Mouse (Mus musculus): ENCODE measurements at regions not wholly inside any gene's neighbourhood (a gene's known extent, or its start where the extent isn't known, plus 50 kb on each side); places are given as distances from the start of the nearest gene placed in this dataset.

DNA sequence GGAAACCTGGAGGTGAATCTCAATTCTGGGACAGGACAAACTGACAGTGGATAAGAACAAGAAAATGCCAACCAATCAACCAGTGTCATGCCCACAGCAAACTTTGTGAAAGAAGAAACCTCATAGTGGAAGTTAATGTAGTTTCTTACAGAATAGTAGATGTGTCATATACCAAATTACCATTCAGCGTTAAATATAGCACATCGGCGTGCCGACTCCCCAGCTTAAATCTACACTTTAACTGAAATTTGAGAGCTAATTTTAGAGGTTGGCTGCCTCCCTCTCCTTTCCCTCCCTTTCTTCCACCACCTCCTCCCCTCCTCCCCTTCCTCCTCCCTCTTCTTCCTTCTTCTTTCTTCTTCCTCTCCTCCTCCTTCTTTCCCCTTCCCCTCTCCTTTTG, 197.2 kb downstream of the Satb1 start:
- H3K27ac ChIP-seq (ENCODE audit: insufficient read depth, low read depth, low read length): no peak overlapping the region
- WGBS: 57% methylated on average over 4 of the region's 4 CpGs
- TF ChIP-seq POLR2A (IDR thresholded peaks at IDR 0.05; ENCODE audit: insufficient read depth, low read depth, low read length) (no peak), CTCF (IDR thresholded peaks at IDR 0.05; ENCODE audit: insufficient read depth, low read depth, low read length) (no peak)

DNA sequence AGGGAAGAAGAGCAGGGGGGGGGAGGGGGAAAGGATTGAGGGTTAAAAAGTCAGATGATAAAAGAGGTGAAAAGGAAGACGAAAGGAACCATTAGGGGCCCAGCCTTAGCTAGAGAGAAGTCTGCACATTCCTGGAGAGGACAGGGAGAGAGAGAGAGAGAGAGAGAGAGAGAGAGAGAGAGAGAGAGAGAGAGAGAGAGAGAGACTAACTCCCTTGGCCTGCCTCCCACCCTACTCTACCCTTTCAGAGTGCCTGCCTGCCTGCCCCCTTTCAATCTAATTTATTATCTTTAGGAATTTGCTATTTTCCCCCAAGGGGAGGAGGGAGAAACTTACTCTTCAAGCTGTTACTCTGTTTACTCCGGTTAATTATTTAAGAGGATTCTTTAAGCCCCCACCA, 201.5 kb downstream of the Satb1 start:
- peaks cover 5% of the 10 kb centered on the region; the same call in 1 of the 2 replicates for H3K4me1 ChIP-seq (ENCODE audit: control insufficient read depth, insufficient read depth, low read length)
- WGBS: 68% methylated on average over 2 of the region's 2 CpGs
- H3K27ac ChIP-seq (ENCODE audit: insufficient read depth, low read depth, low read length): no peak overlapping the region
- H3K4me3 ChIP-seq (ENCODE audit: insufficient read depth, low read depth, low read length): no peak overlapping the region
- TF ChIP-seq CTCF (IDR thresholded peaks at IDR 0.05; ENCODE audit: insufficient read depth, low read depth, low read length) (no peak), POLR2A (IDR thresholded peaks at IDR 0.05; ENCODE audit: insufficient read depth, low read depth, low read length) (no peak)

More for the DNA sequence above, 197.2 kb downstream of the Satb1 start:
- Histone ChIP-seq H3K4me1 (ENCODE audit: control insufficient read depth, insufficient read depth, low read length) (peaks cover 3% of the 10 kb centered on the region; the same call in 1 of the 2 replicates), H3K4me3 (ENCODE audit: insufficient read depth, low read depth, low read length) (no peak overlapping the region)

DNA sequence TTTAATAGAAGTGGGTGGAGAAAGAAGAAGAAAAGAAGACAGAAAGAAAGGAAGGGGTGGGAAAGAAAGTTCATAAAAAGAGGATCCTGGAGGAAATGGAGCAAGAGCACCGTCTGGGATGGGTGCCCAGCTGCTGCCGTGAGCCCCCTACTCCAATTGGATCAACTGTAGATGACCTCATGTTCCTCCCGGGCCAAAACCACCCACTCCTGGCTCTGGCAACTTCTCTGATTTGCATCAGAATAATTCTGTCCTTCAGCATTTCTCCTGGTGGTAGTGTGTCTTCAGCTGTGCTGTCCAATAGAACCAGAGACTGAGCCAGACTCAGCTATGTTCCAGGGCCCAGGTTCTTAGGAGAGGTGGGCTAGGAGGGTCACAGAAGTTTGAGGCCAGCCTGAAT, 212.6 kb downstream of the Satb1 start:
- Histone ChIP-seq H3K27ac (ENCODE audit: insufficient read depth, low read depth, low read length) (no peak overlapping the region), H3K4me3 (ENCODE audit: insufficient read depth, low read depth, low read length) (no peak overlapping the region), H3K4me1 (ENCODE audit: control insufficient read depth, insufficient read depth, low read length) (0 out of 2 replicates have a peak, but pooled peaks cover 2% of the 10 kb centered on the region)
- no peak for TF ChIP-seq CTCF (IDR thresholded peaks at IDR 0.05; ENCODE audit: insufficient read depth, low read depth, low read length)
- TF ChIP-seq POLR2A (IDR thresholded peaks at IDR 0.05; ENCODE audit: insufficient read depth, low read depth, low read length): no peak
- WGBS: 16% methylated on average over 3 of the region's 3 CpGs

GRCm38 (mm10) chr17:51585263-51585662, 247.8 kb downstream of the Satb1 start:
- 43% methylated on average over 1 of the region's 1 CpGs for whole genome bisulfite sequencing

DNA sequence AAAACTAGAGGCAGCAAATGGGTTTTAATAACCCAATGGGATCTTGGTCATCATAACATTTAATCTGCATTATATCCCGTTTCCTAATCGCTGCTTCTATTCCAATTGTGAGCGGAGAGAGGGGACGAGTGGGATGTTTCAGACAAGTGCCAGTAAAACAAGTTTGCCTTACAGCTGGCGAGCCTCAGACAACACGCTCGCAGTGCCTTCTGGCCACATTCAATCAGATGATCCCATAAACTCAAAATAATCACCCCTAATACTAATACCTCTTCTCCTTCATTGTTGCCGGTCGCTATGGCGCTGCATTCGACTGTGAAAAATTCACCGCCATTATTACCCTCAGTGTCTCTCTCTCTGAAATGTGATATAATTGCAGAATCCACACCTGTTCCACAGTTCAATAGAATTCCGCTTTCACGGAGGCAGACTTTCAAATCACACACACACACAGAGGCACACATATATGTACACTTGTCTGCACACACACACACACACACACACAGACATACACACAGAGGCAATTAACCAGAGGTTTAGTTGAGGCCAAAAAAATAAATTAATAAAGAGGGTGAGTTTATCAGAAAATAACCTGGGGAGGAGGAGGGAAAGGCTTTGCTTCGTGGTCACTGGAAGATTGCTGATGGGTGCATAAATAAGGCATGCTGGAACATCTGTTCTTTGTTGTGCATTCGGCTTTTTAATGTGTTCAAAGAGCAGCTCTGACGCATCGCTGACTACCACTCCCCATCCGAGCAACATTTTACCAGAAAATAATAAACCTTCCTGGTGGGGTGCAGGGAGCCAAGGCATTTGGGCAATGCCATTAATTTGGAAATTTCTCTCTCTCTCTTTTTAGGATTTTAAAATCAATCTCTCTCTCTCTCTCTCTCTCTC, 248.9 kb downstream of the Satb1 start:
- H3K4me1 ChIP-seq (ENCODE audit: control insufficient read depth, insufficient read depth, low read length): peaks cover 3% of the 10 kb centered on the region
- WGBS: 33% methylated on average over 19 of the region's 19 CpGs
- no peak for TF ChIP-seq POLR2A (IDR thresholded peaks at IDR 0.05; ENCODE audit: insufficient read depth, low read depth, low read length)
- TF ChIP-seq CTCF (IDR thresholded peaks at IDR 0.05; ENCODE audit: insufficient read depth, low read depth, low read length): no peak
- no peak overlapping the region for H3K4me3 ChIP-seq (ENCODE audit: insufficient read depth, low read depth, low read length)
- H3K27ac ChIP-seq (ENCODE audit: insufficient read depth, low read depth, low read length): peak overlapping the region; percentile 12; the same call in 1 of the 2 replicates

More at GRCm38 (mm10) chr17:51585263-51585662, 247.8 kb downstream of the Satb1 start:
- no peak overlapping the region for H3K4me3 ChIP-seq (ENCODE audit: insufficient read depth, low read depth, low read length)
- H3K27ac ChIP-seq (ENCODE audit: insufficient read depth, low read depth, low read length): no peak overlapping the region
- H3K4me1 ChIP-seq (ENCODE audit: control insufficient read depth, insufficient read depth, low read length): peaks cover 3% of the 10 kb centered on the region
- TF ChIP-seq CTCF (IDR thresholded peaks at IDR 0.05; ENCODE audit: insufficient read depth, low read depth, low read length) (no peak), POLR2A (IDR thresholded peaks at IDR 0.05; ENCODE audit: insufficient read depth, low read depth, low read length) (no peak)

DNA sequence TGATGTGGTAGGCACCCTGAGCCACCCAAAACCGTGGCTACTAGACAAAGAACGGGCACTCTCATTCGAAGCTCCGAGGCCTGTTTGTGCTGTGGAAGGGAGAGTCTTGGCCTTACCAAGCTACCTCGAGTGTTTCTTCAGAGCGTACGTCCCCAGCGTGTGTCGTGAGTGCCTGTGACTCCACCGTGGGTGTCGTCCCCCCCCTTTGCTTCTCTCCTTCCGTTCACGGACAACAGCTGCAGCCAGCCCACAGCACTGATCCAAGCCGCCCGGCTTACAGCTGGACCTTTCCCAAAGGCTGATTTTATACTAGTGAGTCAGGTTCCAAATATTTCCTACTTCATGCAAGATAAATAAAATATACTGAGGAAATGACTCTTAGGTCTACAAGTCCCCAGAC, 249.8 kb downstream of the Satb1 start:
- Histone ChIP-seq H3K27ac (ENCODE audit: insufficient read depth, low read depth, low read length) (no peak overlapping the region), H3K4me3 (ENCODE audit: insufficient read depth, low read depth, low read length) (no peak overlapping the region), H3K4me1 (ENCODE audit: control insufficient read depth, insufficient read depth, low read length) (peaks cover 3% of the 10 kb centered on the region)
- WGBS: 59% methylated on average over 15 of the region's 15 CpGs
- TF ChIP-seq CTCF (IDR thresholded peaks at IDR 0.05; ENCODE audit: insufficient read depth, low read depth, low read length) (no peak), POLR2A (IDR thresholded peaks at IDR 0.05; ENCODE audit: insufficient read depth, low read depth, low read length) (no peak)

DNA sequence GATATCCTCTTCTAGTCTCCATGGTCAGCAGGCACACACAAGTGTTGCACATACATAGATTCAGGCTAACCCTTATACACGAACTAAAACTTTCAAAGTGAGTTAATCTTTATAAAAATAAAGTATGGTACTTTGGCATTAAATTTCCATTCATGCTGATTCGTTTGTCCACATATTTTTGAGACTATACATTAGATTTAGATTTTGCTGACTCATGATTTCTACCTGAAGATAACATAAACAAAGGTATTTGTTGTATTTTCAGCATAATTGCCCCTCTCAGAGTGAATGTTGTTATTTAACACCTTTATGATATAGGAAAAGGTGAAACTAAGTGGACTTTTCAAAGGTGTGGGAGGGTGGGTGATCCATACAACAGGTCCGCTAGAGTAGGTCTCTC, 277.2 kb downstream of the Satb1 start:
- WGBS: 87% methylated on average over 3 of the region's 3 CpGs
- Histone ChIP-seq H3K27ac (ENCODE audit: insufficient read depth, low read depth, low read length) (no peak overlapping the region), H3K4me3 (ENCODE audit: insufficient read depth, low read depth, low read length) (no peak overlapping the region), H3K4me1 (ENCODE audit: control insufficient read depth, insufficient read depth, low read length) (peaks cover 5% of the 10 kb centered on the region)
- TF ChIP-seq POLR2A (IDR thresholded peaks at IDR 0.05; ENCODE audit: insufficient read depth, low read depth, low read length) (no peak), CTCF (IDR thresholded peaks at IDR 0.05; ENCODE audit: insufficient read depth, low read depth, low read length) (no peak)

DNA sequence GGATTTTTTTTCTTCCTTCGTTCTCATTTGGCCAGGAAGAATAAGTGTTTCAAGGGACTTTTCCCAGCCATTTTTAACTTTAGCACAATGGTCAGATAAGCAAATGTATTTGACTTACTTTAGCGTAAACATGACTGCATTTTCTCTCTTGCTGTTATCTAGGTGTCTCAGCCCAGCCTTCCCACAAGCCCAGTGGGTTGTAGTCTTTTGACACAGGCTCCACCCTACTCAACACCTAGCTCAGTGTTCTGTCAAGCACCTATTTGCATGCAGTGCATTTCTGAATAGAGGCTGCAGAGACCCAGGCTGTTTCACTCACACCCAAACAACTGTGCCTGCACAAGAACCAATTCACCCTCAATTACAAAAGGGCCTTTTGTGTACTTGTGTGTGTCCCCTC, 278.6 kb downstream of the Satb1 start:
- no peak for TF ChIP-seq CTCF (IDR thresholded peaks at IDR 0.05; ENCODE audit: insufficient read depth, low read depth, low read length)
- TF ChIP-seq POLR2A (IDR thresholded peaks at IDR 0.05; ENCODE audit: insufficient read depth, low read depth, low read length): no peak
- WGBS: 94% methylated on average over 2 of the region's 2 CpGs
- no peak overlapping the region for H3K4me3 ChIP-seq (ENCODE audit: insufficient read depth, low read depth, low read length)

GRCm38 (mm10) chr17:51552277-51553015, 280.6 kb downstream of the Satb1 start:
- Histone ChIP-seq H3K4me1 (ENCODE audit: control insufficient read depth, insufficient read depth, low read length) (peaks cover 3% of the 10 kb centered on the region), H3K4me3 (ENCODE audit: insufficient read depth, low read depth, low read length) (no peak overlapping the region), H3K27ac (ENCODE audit: insufficient read depth, low read depth, low read length) (no peak overlapping the region)
- 94% methylated on average over 5 of the region's 5 CpGs for WGBS
- TF ChIP-seq POLR2A (IDR thresholded peaks at IDR 0.05; ENCODE audit: insufficient read depth, low read depth, low read length) (no peak), CTCF (IDR thresholded peaks at IDR 0.05; ENCODE audit: insufficient read depth, low read depth, low read length) (no peak)

More for the DNA sequence above, 278.6 kb downstream of the Satb1 start:
- Histone ChIP-seq H3K27ac (ENCODE audit: insufficient read depth, low read depth, low read length) (no peak overlapping the region), H3K4me1 (ENCODE audit: control insufficient read depth, insufficient read depth, low read length) (peaks cover 5% of the 10 kb centered on the region)
